Mouse (Mus musculus): Measurements from ENCODE around the gene Stim1.
"Not testable (repeated sequence)": the region's sequence is repeated elsewhere in the genome, so short reads cannot be mapped to it uniquely, and the experiment has no call there.

Gene Stim1

DNA sequence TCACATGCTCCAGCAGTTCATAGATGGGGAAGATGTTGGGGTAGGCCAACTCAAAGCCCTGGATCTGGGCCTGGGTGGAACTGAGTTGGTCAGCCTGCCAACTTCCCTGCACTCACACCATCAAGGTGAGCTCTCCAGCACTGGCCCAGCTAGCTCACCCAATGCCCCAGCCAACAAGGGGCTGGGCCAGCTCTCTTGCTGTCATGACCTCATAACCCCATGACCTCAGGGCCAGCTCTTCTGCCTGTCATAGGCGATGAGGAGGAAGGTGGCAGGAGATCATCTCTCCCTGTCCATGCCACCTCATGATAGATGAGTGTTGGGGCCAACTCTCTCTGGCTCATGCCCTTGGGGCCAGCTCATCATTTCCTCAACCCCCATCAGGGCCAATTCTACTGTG, 96.2 kb downstream of the Stim1 start:
- no peak for DNase-seq (ENCODE audit: low spot score)

DNA sequence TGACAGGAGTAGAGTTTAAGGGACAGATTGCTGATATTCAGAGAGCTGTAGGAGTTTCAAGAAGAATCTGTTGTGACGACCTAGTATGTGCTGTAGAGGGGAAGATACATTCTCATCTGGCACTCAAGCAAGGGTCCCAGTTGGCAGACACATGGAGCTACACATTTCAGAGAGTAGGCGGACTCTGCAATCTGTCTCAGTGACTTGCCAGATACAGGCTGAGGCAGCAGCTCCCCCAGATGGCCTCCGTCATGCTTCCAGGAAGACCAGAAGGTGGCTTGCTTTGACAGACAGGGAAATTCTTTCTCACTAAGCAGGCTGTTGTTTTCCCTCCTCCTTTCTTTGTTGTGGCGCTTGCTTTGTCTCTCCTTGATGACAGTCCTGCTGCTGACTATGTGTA, 102.1 kb downstream of the Stim1 start:
- no peak for DNase-seq (ENCODE audit: low spot score)

DNA sequence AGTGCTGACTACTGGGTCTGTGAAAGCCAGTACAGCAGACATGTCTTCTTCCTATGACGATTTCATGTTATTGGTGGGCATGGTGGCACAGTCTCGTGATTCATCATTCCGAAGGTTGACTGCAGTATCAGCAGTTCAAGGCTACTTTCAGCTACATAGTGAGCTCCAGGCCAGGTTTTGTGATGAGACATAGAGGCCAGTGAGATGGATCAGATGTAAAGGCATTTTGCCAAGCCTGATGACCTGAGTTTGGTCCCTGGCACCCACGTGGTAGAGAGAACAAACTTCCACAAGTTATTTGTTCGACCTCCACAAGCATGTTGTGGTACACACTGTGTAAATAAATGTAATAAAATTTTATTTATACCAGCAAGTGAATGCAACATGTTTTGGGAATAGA, 102.9 kb downstream of the Stim1 start:
- DNase-seq (ENCODE audit: low spot score): no peak

DNA sequence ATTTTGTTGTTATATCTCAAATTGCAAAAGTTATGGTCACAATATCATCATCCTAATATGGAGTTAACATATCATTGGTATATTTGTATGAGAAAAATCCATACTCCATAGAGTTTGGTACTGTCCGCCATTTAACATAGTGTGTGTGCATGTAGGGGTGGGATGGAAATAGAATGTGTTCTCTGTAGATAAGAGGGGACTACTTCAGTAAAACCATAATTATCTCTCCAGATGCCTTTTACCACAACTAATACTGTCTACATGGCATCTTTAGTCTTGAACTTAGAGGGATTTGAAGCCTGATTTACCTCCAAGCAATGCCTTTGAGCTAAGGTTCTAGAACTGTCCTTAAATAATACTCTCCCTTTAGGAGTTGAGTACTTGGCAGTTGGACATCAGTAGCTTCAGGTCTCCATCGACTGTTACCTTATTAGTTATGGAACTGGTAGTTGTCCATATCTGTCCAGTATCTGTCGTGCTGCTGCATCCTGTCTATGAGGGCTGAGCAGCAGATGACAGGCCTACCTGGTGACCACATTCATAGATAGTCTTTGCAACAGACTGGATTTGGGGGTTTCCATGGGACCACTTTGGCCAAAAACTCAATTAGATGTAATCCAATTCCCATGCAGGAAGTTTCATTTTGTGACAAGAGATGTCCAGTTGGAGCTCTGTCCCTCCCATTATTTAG, 105.9 kb downstream of the Stim1 start:
- DNase-seq (ENCODE audit: low spot score): no peak

DNA sequence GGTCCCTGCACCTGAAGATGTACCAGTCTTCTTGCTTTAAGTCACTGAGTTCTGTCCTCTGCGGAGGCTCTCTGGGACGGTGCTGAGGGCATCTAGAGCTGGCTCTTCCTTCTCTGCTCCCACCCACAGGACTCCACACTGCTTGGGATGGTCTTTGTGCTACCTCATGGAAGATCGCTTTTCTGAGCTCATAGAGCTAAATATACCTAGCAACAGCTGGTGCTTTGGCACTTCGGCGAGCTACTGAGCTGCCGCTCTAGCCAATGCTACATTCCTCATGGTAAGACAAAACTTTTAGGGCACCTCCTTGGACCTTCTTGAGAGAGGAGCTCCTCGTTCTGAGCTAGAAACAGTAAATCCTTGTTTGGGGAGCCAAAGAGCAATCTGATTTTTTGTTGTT, 115.6 kb downstream of the Stim1 start:
- DNase-seq (ENCODE audit: low spot score): no peak

DNA sequence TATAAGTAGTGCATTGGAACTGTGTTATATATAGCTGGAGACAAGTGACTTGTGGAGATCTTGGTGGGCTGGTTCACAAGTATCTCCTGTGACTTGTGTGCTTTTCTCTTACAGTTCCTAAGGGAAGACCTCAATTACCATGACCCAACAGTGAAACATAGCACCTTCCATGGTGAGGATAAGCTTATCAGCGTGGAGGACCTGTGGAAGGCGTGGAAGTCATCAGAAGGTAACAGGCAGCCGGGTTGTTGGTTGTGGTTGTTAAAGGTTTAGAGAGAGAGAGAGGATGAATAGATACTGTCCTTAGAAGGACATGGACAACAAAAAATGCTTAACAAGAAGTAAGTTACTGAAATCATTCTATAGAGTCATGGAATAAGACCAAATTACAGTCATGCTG, 118.4 kb downstream of the Stim1 start:
- DNase-seq (ENCODE audit: low spot score): no peak

DNA sequence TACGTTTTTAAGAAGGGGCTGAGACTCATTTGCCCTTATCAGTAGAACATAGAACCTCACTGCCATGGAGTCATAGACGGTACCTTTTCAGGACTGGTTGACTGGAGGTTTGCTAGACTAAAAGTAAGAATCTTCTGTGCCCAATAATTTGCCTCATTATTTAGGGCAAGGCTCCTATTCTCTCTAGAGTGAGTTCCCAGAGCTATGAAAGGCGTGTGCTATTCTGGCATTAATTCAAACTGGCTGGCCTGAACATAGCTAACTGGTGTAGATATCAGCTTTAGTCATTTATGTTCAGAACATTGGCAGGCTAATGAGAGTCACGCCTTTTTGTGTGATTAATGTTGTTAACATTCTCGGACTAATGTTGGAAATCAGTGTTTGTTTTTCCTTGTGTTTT, 121.5 kb downstream of the Stim1 start:
- no peak for DNase-seq (ENCODE audit: low spot score)

DNA sequence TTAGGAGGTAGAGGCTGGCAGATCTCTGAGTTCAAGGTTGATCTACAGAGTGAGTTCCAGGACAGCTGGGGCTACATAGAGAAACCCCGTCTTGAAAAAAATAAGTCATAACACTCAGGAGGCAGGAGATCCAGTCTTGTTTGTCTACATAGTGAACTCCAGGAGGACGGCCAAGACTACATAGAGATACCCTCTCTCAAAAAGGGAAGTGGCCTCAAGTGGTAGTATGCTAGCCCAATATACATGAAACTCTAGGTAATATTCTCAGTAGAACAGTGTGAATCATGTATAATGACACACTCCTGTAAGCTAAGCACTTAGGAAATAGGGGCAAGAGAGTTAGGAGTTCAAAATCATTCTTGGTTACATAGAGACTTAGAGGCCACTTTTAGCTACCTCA, 126.3 kb downstream of the Stim1 start:
- no peak for DNase-seq (ENCODE audit: low spot score)

DNA sequence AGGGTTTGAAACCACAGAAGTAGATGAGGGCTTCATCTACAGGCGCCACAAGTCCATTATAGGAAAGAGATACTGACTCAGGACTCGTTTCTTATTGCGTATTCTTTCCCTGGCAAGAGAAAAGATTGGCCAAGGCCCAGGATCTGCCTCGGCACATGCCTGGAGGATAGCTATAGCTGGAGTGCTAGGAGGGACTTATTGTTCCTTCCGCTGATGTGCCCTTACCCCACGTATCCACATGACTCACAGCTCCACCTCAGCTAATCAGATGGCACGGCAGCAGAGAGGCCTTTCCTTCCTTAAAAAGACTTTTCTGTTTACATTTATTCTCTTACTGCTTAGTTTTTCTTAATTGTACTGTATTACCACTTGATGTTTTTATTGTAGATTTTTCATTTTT, 128.3 kb downstream of the Stim1 start:
- peak; percentile 39 for DNase-seq (ENCODE audit: low spot score)

DNA sequence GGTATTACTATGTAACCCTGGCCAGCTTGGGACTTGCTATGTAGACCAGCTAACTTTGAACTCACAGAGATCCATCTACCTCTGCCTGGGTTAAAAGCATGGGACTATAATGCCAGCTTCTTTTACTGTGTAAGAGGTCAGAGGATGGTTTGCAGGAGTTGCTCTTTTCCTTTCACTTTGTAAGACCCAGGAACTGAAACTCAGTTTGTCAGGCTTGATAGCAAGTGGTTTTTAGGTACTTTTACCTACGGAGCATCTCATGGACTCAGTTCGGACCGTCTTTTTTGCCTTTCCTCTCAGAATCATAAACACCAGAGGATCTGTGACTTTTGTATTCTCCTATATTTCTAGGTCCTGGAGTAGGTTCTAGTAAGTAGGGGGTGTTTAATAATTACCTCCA, 128.7 kb downstream of the Stim1 start:
- no peak for DNase-seq (ENCODE audit: low spot score)

DNA sequence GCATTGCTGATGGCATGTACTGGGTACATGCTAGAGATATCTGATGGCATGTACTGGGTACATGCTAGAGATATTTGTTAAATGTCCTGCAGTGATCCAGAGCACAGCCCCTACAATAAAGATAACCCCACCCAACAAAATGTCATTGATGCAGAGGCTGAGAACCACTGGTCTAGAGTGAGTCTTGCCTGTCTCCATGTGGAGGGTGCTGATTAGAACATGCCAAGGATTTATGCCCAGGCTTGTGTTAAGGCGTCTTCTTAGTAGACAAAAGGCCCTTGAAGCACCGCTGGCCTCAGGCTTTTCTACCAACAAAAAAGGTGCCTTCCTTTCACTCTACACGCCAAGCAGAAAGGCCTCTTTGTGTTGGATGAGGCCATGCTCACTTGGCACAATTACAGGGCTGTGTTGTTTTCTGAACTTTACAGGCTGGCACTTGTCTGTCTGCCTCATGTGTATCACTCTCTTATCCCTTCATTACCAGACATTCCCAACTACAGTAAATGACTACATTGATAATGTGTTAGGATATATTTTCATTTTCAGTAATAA, 131.7 kb downstream of the Stim1 start:
- peak; percentile 39 for DNase-seq (ENCODE audit: low spot score)

DNA sequence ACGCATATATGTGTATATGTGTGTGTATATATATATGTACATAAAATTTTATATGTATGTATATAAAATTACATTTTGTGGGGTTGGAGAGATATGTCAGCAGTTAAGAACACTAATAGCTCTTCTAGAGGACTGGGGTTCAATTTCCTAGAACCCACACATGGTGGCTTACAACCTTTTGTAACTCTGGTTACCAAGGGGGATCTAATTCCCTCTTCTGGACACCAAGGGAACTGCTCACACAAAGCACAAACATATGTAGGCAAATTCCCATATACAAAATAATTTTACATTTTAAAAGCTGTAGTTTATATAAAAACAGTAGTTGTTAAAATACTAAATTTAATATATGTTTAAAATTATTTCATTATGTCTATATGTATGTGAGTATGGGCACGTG, 136.5 kb downstream of the Stim1 start:
- DNase-seq (ENCODE audit: low spot score): no peak

DNA sequence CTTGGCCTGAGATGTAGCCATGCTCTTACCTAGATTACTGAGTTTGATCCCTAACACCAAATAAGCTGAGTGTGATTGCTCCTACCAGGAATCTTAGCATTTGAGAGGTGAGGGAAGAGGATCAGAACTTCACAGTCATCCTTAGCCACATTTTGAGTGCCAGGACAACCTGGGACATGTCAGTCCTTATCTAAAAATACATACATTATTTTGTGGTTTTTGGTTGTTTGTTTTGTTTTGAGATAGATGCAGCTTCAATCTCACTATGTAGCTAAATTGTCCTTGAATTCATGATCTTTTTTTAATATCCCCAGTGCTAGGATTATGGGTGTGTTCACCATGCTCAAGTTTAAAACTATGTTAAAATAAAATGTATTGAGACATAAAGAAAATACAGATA, 139.8 kb downstream of the Stim1 start:
- DNase-seq (ENCODE audit: low spot score): no peak

DNA sequence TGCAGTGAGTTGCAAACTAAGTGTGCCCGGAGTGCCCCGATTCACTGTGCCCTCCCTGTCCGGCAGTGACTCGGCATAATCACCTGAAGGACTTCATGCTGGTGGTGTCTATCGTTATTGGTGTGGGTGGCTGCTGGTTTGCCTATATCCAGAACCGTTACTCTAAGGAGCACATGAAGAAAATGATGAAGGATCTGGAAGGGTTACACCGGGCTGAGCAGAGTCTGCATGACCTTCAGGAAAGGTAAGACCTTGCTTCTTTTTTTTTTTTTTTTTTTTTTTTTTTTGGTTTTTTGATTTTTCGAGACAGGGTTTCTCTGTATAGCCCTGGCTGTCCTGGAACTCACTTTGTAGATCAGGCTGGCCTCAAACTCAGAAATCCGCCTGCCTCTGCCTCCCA, 147.7 kb downstream of the Stim1 start:
- DNase-seq (ENCODE audit: low spot score): not testable (repeated sequence)

DNA sequence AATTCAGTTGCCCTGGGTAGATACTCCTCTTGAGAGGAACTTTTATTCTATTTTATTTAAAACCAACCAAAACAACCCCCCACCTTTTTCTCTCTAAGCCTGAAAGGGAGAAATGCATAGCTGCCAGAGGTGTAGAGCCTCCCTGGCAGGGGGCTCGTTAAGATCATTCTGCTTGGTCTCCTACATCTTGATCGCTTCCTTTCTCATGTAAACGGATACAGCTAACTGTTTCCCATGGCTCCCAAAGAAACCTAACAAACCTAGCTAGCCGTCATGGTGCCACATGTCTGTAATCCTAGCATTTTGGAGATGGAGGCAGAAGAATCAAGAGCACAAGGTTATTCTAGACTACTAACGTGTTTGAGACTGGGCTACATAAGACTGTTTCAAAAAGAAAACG, 148.2 kb downstream of the Stim1 start:
- DNase-seq (ENCODE audit: low spot score): no peak

DNA sequence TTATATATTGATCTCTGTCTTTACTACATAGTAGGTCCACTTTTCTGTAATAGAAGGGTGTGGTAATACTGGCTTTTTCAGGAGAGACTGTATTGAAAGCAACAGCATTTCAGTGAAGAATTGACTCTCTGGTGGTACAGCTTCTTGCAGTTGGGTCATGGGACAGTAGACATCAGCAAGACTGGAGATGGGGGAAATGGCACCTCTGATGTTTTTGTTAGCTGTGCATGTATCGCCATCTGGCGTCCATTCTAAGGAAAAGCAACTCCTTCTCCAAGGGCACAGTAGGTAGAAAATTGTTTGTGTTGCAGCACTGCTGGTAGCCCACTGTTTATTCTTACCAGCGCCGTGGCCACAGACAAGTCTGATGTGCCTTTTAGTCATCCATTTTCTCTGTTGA, 149.8 kb downstream of the Stim1 start:
- DNase-seq (ENCODE audit: low spot score): no peak

DNA sequence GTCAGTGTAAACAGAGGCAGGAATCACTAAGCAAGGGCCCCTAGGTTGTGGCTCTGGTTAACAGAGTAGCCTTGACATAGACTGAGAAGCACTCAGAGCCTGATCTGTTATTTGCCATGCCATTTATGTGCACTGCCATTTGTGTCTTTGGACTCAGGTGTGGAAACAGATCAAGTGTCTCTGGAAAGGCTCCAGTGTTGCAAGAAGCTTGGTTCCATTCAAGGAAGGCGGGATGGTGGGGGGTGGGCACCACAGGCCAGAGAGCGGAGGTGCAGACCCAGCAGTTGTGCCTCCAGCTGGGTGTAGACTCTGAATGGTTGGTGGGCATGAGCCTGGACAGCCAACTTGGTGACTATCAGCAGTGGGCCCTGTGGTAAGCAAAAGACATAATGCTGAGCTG, 154.4 kb downstream of the Stim1 start:
- DNase-seq (ENCODE audit: low spot score): no peak

DNA sequence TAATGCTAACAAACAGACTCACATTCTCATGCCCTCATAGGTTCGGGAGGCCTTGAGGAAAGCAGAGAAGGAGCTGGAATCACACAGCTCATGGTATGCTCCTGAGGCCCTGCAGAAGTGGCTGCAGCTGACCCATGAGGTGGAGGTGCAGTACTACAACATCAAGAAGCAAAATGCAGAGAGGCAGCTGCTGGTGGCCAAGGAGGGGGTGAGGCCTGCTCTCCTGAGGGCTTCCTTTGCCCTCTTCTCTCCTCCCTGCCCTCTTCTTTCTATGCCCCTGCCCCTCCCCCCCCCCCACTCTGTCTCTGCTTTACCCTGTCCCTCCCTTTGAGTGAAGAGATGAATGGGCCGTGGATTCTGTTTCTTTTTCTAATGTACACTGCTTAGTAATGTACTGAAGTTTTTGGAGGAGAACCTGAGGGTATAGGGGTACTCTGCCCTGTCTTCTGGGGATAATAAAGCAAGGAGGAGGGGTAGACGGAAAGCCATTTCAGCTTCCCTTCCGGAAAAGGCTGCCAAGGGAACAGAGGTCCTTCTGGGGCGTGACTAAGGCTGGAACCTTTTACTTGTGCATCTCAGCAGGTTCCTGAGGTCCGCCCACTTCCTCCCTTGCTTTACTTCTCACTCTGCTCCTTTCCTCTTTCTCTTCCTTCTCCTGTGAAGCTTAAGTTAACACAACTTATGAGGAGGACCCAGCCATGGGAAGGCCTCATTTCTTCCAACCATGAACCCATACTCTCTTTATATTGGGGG, 158.5 kb downstream of the Stim1 start:
- no peak for DNase-seq (ENCODE audit: low spot score)

DNA sequence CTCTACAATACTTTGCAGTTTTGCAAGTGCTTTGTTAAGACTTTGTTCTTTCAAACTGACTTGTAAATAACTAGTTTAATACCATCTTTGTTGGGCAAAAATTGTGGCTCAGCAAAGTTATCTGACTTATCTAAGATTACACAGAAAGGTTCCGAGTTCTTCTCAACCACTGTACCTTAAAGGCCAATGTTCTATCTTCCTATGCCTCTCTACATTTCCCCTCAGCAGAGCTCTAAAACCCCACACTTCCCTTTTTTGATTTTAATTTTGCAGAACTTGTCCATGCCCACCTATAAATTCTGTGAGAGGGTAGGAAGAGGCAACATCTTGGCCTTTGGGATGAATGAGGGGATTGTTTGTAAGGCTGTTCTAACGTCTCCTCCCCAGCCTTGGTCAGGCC, 166.7 kb downstream of the Stim1 start:
- no peak for DNase-seq (ENCODE audit: low spot score)

DNA sequence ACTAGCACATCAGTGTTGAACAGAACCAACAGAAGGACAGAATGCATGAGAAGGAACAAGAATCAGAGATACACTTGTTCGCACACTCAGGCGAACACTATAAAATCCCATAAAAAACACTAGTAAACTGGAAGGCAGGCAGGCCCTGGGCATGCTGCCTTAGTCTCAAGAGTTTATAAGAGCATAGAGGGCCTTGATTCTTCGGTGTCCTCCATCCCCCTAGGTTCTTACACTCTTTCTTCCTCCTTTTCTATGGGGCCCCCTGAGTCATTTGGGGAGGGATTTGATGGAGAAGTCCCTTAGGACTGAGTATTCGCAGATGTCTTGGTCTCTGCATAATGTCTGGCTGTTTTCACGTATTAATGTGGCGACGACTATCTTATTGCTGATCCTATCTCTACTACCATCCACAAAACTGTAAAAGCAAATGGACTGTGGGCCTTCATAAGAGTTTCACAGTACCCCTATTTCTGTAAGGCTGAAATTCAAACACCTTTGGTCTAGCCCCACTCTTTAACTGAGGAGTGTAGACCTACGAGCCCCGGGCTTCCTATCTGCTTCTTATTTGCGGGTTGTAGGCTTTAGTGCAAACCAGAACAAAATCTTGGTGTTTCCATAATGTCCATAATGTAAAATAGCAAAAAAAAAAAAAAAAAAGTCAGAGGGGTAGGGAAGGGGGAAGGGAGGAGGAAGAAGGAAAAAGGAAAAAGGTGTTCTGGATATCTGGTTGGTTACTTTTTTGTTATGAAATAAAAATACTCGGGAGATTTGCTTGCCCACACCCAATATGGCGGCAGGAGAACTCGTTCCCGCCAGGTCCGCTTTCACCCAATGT, 173.4 kb downstream of the Stim1 start:
- DNase-seq (ENCODE audit: low spot score): no peak

DNA sequence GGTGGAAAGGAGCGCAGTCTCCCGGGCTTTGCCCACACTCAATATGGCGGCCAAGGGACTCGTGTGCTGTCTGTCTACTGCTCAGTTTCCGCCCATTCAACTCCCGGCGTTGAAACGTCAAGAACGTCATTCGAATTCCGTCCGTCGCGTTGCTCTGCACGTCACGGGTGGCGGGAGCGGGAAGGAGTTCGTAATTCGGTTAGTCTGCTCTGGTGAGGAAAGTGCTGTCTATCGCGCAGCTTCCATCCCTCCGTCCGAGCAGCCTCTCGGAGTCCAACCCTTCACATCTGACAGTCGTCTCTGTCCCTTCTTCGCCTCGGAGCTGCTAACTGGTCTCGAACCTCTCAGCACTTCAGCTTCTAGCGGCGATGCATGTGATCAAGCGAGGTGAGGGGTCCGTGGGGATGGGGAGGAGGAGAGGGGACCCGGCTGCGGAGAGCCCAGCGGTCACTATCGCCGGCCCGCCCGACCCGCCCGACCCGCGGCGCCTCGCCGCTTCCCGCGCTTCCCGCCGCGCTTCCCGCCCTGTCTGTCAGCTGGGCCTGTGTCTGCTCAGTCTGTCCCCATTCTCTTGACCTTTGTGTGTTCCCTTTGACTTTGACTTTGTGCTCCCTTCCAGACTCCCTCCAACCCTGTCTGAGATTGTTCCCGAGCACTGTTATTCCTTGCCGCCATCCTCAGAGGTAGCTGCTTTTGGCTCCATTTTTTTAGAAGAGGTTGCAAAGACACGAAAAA, 174.2 kb downstream of the Stim1 start, which contains the start of gene Rrm1:
Gene Rrm1, plus strand, starts transcription at position 39 of the 735 bp plus-strand sequence.
- DNase-seq (ENCODE audit: low spot score): peak; percentile 95

DNA sequence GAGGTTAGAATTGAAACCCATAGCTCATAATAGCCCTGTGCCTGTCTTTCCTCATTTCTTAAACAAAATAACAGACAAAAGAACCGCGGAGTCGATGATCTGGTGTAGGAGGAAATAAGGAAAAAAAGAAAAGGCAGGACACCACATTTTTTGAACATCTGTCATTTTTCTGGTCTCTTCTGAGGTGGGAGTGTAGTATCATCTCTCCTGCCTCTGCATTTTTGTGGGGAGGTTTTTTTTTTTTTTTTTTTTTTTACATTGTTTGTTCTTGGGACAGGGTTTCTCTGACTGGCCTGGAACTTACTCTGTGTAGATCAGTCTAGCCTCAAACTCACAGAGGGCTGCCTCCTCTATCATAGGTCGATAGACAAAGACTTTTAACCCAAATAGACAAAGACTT, 174.8 kb downstream of the Stim1 start:
- DNase-seq (ENCODE audit: low spot score): no peak

All from testis, postnatal 14 days (tissue).